Mouse (Mus musculus): ENCODE results near the gene Hjurp. TPM values are rescaled to one million over a fixed set of nuclear protein-coding genes. Genes with fewer than 3 reads are reported as not detected.

Hjurp gene
- total and polyA plus RNA-seq, 3 experiments = 67.6 to 80.8 (median 69.8) TPM

- dilution Hi-C loops (cut with MboI; ENCODE audit: extremely low pct_ligation_motif_present, extremely low pct_unique_long_range_greater_than_20kb, low sequenced_read_pairs) (no loop called here), in situ Hi-C loops (cut with MboI; ENCODE audit: low pct_ligation_motif_present, low pct_unique_long_range_greater_than_20kb, low sequenced_read_pairs) (no loop called here)
- Histone ChIP-seq H3K27ac (ENCODE audit: insufficient read depth, low read depth) (no peak overlapping the region), H3K4me3 (replicated peaks in 1 of 3; ENCODE audit: low read depth in 2 of 3, low read length in 2 of 3, poor library complexity in 1 of 3) (no peak overlapping the region), H3K4me1 (ENCODE audit: control insufficient read depth in 1 of 2, insufficient read depth in 2 of 2) (no peaks in the 10 kb centered on the region), H3K36me3 (replicated peaks in 1 of 2; ENCODE audit: control insufficient read depth in 1 of 2, insufficient read depth in 1 of 2, low read length in 1 of 2) (no peaks in the 10 kb centered on the region), H3K27me3 (replicated peaks) (peaks cover 12% of the 10 kb centered on the region), H3K9me3 (replicated peaks; ENCODE audit: low read length) (peaks cover 75% of the 10 kb centered on the region), H3K9ac (ENCODE audit: insufficient read depth, low read depth) (no peak overlapping the region), H3K79me2 (replicated peaks; ENCODE audit: control insufficient read depth, extremely low read depth, insufficient read depth, poor library complexity, severe bottlenecking) (no peaks in the 10 kb centered on the region), H3K4me2 (ENCODE audit: insufficient read depth, low read depth, poor library complexity, severe bottlenecking) (no peak overlapping the region)
- no peak for DNase-seq (ENCODE audit: extremely low read depth)
- TF ChIP-seq POLR2AphosphoS2 (IDR thresholded peaks at IDR 0.05; ENCODE audit: low read depth, low read length) (no peak), JUN (IDR thresholded peaks at IDR 0.05; ENCODE audit: insufficient read depth, low read depth, low read length) (no peak), RAD21 (IDR thresholded peaks at IDR 0.05; ENCODE audit: low read depth, low read length) (no peak), TCF12 (IDR thresholded peaks at IDR 0.05; ENCODE audit: low read depth, low read length) (no peak), E2F4 (IDR thresholded peaks at IDR 0.05; ENCODE audit: insufficient replicate concordance, low read depth, low read length) (no peak), CHD1 (IDR thresholded peaks at IDR 0.05; ENCODE audit: low read depth, low read length) (no peak), PAX5 (IDR thresholded peaks at IDR 0.05; ENCODE audit: low read length) (no peak), ZNF384 (IDR thresholded peaks at IDR 0.05; ENCODE audit: low read depth, low read length) (no peak), USF2 (conservative IDR thresholded peaks at IDR 0.05; ENCODE audit: low read depth, low read length) (no peak), TBP (conservative IDR thresholded peaks at IDR 0.05; ENCODE audit: low read depth, low read length) (no peak), ZKSCAN1 (IDR thresholded peaks at IDR 0.05; ENCODE audit: borderline replicate concordance, low read depth, low read length) (no peak), UBTF (IDR thresholded peaks at IDR 0.05; ENCODE audit: low read depth, low read length) (no peak), NRF1 (IDR thresholded peaks at IDR 0.05; ENCODE audit: low read depth, low read length) (no peak), EP300 (IDR thresholded peaks at IDR 0.05; ENCODE audit: low read length) (no peak), JUND (conservative IDR thresholded peaks at IDR 0.05; ENCODE audit: low read depth, low read length) (no peak), RCOR1 (conservative IDR thresholded peaks at IDR 0.05; ENCODE audit: low read depth, low read length) (no peak), ELF1 (IDR thresholded peaks at IDR 0.05; ENCODE audit: low read depth, low read length) (no peak), ZC3H11A (IDR thresholded peaks at IDR 0.05; ENCODE audit: low read depth, low read length) (no peak), KAT2A (IDR thresholded peaks at IDR 0.05; ENCODE audit: insufficient replicate concordance, low read length) (no peak), MAX (IDR thresholded peaks at IDR 0.05; ENCODE audit: low read length) (no peak)
These were observed 27.8 kb downstream of the Hjurp start for GRCm38 (mm10) chr1:88249596-88249995.

GRCm38 (mm10) chr1:88248658-88249057 lies 28.8 kb downstream of the Hjurp start:
- no peaks in the 10 kb centered on the region for H3K79me2 ChIP-seq (replicated peaks; ENCODE audit: control insufficient read depth, extremely low read depth, insufficient read depth, poor library complexity, severe bottlenecking)
- H3K27ac ChIP-seq (ENCODE audit: insufficient read depth, low read depth) = no peak overlapping the region
- dilution Hi-C loops (cut with MboI; ENCODE audit: extremely low pct_ligation_motif_present, extremely low pct_unique_long_range_greater_than_20kb, low sequenced_read_pairs) = no loop called here
- H3K9me3 ChIP-seq (replicated peaks; ENCODE audit: low read length) = peaks cover 80% of the 10 kb centered on the region
- H3K4me3 ChIP-seq (replicated peaks in 1 of 3; ENCODE audit: low read depth in 2 of 3, low read length in 2 of 3, poor library complexity in 1 of 3) = no peak overlapping the region
- H3K4me1 ChIP-seq (ENCODE audit: control insufficient read depth in 1 of 2, insufficient read depth in 2 of 2) = no peaks in the 10 kb centered on the region
- peaks cover 10% of the 10 kb centered on the region for H3K27me3 ChIP-seq (replicated peaks)
- DNase-seq (ENCODE audit: extremely low read depth) = no peak
- TF ChIP-seq CHD2 (IDR thresholded peaks at IDR 0.05; ENCODE audit: low read length) = no peak
- no peak for TF ChIP-seq POLR2A (IDR thresholded peaks at IDR 0.05; ENCODE audit: low read depth, low read length)
- no peak for TF ChIP-seq EP300 (IDR thresholded peaks at IDR 0.05; ENCODE audit: low read length)
- no peak for TF ChIP-seq SMC3 (IDR thresholded peaks at IDR 0.05; ENCODE audit: low read depth, low read length)
- TF ChIP-seq UBTF (IDR thresholded peaks at IDR 0.05; ENCODE audit: low read depth, low read length) = no peak
- no peak for TF ChIP-seq NELFE (IDR thresholded peaks at IDR 0.05; ENCODE audit: low read depth, low read length)
- no peak for TF ChIP-seq CHD1 (IDR thresholded peaks at IDR 0.05; ENCODE audit: low read depth, low read length)
- TF ChIP-seq KAT2A (IDR thresholded peaks at IDR 0.05; ENCODE audit: insufficient replicate concordance, low read length) = no peak
- no peak for TF ChIP-seq TCF12 (IDR thresholded peaks at IDR 0.05; ENCODE audit: low read depth, low read length)
- no peak for TF ChIP-seq POLR2AphosphoS2 (IDR thresholded peaks at IDR 0.05; ENCODE audit: low read depth, low read length)
- TF ChIP-seq USF2 (conservative IDR thresholded peaks at IDR 0.05; ENCODE audit: low read depth, low read length) = no peak
- TF ChIP-seq ZC3H11A (IDR thresholded peaks at IDR 0.05; ENCODE audit: low read depth, low read length) = no peak
- TF ChIP-seq MAZ (IDR thresholded peaks at IDR 0.05; ENCODE audit: low read depth, low read length) = no peak
- no peak for TF ChIP-seq MXI1 (IDR thresholded peaks at IDR 0.05; ENCODE audit: low read depth, low read length)
- no peak for TF ChIP-seq ETS1 (conservative IDR thresholded peaks at IDR 0.05; ENCODE audit: low read depth, low read length)
- no peak for TF ChIP-seq NRF1 (IDR thresholded peaks at IDR 0.05; ENCODE audit: low read depth, low read length)
- TF ChIP-seq BHLHE40 (IDR thresholded peaks at IDR 0.05; ENCODE audit: low read depth, low read length) = no peak
- H3K4me2 ChIP-seq (ENCODE audit: insufficient read depth, low read depth, poor library complexity, severe bottlenecking) = no peak overlapping the region
- no peaks in the 10 kb centered on the region for H3K36me3 ChIP-seq (replicated peaks in 1 of 2; ENCODE audit: control insufficient read depth in 1 of 2, insufficient read depth in 1 of 2, low read length in 1 of 2)
- in situ Hi-C loops (cut with MboI; ENCODE audit: low pct_ligation_motif_present, low pct_unique_long_range_greater_than_20kb, low sequenced_read_pairs) = no loop called here
- no peak overlapping the region for H3K9ac ChIP-seq (ENCODE audit: insufficient read depth, low read depth)
